Mouse (Mus musculus) neural tube, embryonic 14.5 days (tissue): ENCODE data around the gene Tm6sf1. TPM values are rescaled to one million over a fixed set of nuclear protein-coding genes. Genes with fewer than 3 reads are reported as not detected.

Source experiments
- ATAC-seq: fragments of 200-750 bp; cut with Nextera tagmentation; 2 replicates; pipeline ENCODE4 v1.8.0; 2017; ENCODE audit warnings: low read depth, mild to moderate bottlenecking, moderate TSS enrichment, moderate library complexity
- H3K27ac ChIP-seq: fragments of 300-500 bp; sonication (generic); 2 replicates; pipeline ENCODE4 v1.5.1; 2014; ENCODE audit warnings: low read depth, mild to moderate bottlenecking, control low read depth, low read length, moderate library complexity, mixed read lengths
- H3K27me3 ChIP-seq: fragments of 300-500 bp; sonication (generic); 2 replicates; pipeline ENCODE4 v1.6.1; 2014; ENCODE audit warnings: low read length; ENCODE audit not compliant: control insufficient read depth, insufficient read depth
- H3K36me3 ChIP-seq: fragments of 300-500 bp; sonication (generic); 2 replicates; pipeline ENCODE4 v1.6.1; 2014; ENCODE audit warnings: low read length, mixed read lengths; ENCODE audit not compliant: control insufficient read depth, insufficient read depth
- H3K4me1 ChIP-seq: fragments of 300-500 bp; sonication (generic); 2 replicates; pipeline ENCODE4 v1.6.1; 2014; ENCODE audit warnings: low read length; ENCODE audit not compliant: control insufficient read depth, insufficient read depth
- H3K4me2 ChIP-seq: fragments of 300-500 bp; sonication (generic); 2 replicates; pipeline ENCODE4 v1.6.1; 2014; ENCODE audit warnings: mild to moderate bottlenecking, low read depth, low read length, control low read depth
- H3K4me3 ChIP-seq: fragments of 300-500 bp; sonication (generic); 2 replicates; pipeline ENCODE4 v1.5.1; 2014; ENCODE audit warnings: low read depth, low read length, control low read depth, mixed read lengths
- H3K9ac ChIP-seq: fragments of 300-500 bp; sonication (generic); replicated peaks from 2 replicates; pipeline ENCODE4 v1.6.1; 2014; ENCODE audit warnings: low read depth, mild to moderate bottlenecking, control low read depth, low read length, mixed read lengths
- H3K9me3 ChIP-seq: fragments of 300-500 bp; sonication (generic); 2 replicates; pipeline ENCODE4 v1.6.1; 2016; ENCODE audit warnings: low read length; ENCODE audit not compliant: control insufficient read depth
- WGBS: fragments of 180-500 bp; shearing (Covaris S2); extraction: QIAGEN DNeasy Blood & Tissue Kit; methylation state at CpG from one replicate; pipeline ENCODE4 v1.1.7; 2014; 5-methylcytosine and 5-hydroxymethylcytosine counted together
- polyA plus RNA-seq: library from polyadenylated mRNA; unstranded; fragments of >200 nt; fragmentation: Nextera tagmentation; extraction: Ambion mirVana; gene quantifications from 2 replicates; pipeline ENCODE4 v1.2.1, GENCODE M21; 2014

Tm6sf1 gene
- polyA plus RNA-seq, 1 experiment from 2014 or later = 12.5 TPM

- Histone ChIP-seq H3K27ac (peak overlapping the region; percentile 98), H3K9ac (peak overlapping the region; percentile 99), H3K4me2 (peak overlapping the region; percentile 90), H3K27me3 (no peaks in the 10 kb centered on the region), H3K4me1 (peaks cover 25% of the 10 kb centered on the region), H3K9me3 (no peaks in the 10 kb centered on the region), H3K36me3 (no peaks in the 10 kb centered on the region), H3K4me3 (peak overlapping the region; percentile 98)
- 3% methylated on average over 23 of the region's 23 CpGs for WGBS
- no peak; the same call in 1 of the 2 replicates for ATAC-seq
Observed at GRCm38 (mm10) chr7:81933061-81933600, 74.3 kb downstream of the Tm6sf1 start.

- Histone ChIP-seq H3K9me3 (no peaks in the 10 kb centered on the region), H3K27ac (peak overlapping the region; percentile 98), H3K9ac (peak overlapping the region; percentile 99), H3K4me3 (peak overlapping the region; percentile 98), H3K36me3 (no peaks in the 10 kb centered on the region), H3K27me3 (no peaks in the 10 kb centered on the region), H3K4me2 (peak overlapping the region; percentile 90), H3K4me1 (peaks cover 25% of the 10 kb centered on the region)
- peak; percentile 81 for ATAC-seq
- under 1% methylated on average over 89 of the region's 103 CpGs for WGBS
Observed at GRCm38 (mm10) chr7:81933601-81934266, 74.9 kb downstream of the Tm6sf1 start.

Other genes starting within 250 kb of the Tm6sf1 start
- 26.4 and 29.8 TPM in 2 replicates for gene Homer2, start 151.5 kb upstream of the Tm6sf1 start, polyA plus RNA-seq
- 123 and 134 TPM in 2 replicates for gene Ramac, start 96.1 kb upstream of the Tm6sf1 start, polyA plus RNA-seq
- 45.3 and 55.4 TPM in 2 replicates for gene 3110040N11Rik, start 69.5 kb upstream of the Tm6sf1 start, polyA plus RNA-seq
- gene Btbd1, start 29.6 kb upstream of the Tm6sf1 start, polyA plus RNA-seq = 137 and 144 TPM in 2 replicates
- gene Gm10160, start 3.2 kb upstream of the Tm6sf1 start, polyA plus RNA-seq = not detected in 2 replicates
- gene Hdgfl3, start 75.5 kb downstream of the Tm6sf1 start, polyA plus RNA-seq = 90.7 and 93.2 TPM in 2 replicates
- gene Bnc1, start 133.3 kb downstream of the Tm6sf1 start, polyA plus RNA-seq = 0.11 and 5.6 TPM in 2 replicates